Mouse (Mus musculus): ENCODE results near the gene Gpm6b.

Gene Gpm6b

DNA sequence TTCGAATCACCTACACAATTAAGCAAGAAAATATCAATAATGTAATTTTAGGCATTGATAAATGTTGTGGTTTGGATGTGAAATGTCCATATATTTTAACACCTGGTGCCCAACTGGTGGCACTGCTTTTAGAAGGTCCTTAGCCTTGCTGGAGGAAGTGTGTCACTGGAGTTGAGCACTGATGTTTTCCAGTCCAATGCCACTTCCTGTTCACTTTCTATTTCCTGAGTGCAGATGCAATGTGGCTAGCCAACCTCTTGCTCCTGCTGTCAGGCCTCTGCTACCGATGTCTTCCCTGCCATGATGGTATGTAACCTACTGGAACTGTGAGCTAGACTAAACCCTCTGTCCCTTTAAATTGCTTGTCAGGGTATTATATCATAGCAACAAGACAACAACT, 65.6 kb downstream of the Gpm6b start:
- peak; percentile 48 for DNase-seq (ENCODE audit: low read depth)

DNA sequence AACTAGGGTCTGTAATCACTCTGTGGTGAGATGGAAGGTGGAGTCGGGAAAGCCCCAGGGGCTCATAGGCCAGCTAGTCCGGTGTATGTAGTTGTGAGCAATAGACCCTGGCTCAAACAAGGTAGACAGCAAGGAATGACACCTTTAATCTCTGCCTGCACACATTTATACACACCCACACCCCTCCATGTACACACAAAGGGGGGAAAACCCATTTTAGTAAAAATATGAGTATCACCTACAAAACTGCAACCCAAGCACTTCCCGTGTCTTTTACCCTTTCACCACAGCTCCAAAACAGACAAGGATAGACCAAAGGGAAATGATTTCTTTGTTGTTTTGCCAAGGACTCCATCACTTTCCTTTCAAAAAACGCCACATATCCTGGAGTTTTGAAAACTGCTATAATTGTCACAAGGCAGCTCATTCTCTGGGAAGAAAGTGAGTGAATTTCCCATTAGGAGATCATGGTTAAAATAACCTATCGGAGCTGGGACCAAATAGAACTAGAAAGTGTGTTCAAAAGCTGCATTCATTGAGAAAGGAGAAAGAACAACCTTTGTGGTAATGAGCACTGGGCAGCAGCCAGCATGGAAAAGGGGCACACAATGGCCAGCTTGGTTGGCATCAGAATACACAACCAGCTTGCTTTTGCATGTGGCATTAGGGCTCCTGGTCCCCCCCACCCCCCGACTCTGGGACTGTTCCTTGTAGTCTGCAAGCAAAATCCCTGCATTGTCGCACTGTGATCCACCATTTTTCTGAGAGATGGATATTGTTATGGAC, 68.9 kb downstream of the Gpm6b start:
- DNase-seq (ENCODE audit: low read depth) = peak; percentile 29

DNA sequence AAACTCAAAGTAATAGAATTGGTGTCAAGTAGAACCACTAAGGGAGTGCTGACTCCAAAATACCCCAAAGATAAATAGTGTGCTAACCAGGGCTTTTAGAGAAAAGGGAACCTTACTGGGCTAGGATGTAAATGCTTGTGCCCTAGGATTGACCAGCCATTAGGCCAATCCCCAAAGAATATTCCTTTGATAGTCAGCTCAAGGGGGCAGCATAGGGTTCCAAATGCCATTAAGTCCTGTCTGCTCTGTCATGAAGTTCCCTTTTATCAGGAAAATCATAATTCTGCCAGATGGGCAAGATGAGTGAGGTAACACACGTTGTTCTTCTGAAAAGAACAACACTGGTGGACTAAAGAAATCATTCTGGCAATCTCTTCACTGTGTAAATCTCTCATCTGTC, 70.1 kb downstream of the Gpm6b start:
- DNase-seq (ENCODE audit: low read depth) = no peak

DNA sequence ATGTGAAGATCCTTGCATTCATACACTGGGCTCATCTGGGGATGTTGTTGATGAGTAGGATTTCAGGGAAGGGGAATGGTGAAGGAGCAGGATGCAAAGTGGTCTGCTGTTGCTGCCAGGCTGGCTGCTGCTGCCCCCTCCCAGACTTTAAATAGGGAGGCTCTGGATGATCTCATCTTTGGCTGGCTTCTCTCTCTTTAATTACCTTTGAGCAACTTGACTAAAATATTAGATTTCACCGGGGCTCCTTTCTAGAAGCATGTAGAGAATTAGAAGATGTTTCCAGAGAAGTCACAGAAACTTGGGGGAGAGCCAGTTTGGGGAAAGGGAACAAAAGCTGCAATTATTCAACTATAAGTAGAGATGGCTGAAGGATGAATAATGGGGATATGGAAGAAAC, 76.5 kb downstream of the Gpm6b start:
- no peak for DNase-seq (ENCODE audit: low read depth)

DNA sequence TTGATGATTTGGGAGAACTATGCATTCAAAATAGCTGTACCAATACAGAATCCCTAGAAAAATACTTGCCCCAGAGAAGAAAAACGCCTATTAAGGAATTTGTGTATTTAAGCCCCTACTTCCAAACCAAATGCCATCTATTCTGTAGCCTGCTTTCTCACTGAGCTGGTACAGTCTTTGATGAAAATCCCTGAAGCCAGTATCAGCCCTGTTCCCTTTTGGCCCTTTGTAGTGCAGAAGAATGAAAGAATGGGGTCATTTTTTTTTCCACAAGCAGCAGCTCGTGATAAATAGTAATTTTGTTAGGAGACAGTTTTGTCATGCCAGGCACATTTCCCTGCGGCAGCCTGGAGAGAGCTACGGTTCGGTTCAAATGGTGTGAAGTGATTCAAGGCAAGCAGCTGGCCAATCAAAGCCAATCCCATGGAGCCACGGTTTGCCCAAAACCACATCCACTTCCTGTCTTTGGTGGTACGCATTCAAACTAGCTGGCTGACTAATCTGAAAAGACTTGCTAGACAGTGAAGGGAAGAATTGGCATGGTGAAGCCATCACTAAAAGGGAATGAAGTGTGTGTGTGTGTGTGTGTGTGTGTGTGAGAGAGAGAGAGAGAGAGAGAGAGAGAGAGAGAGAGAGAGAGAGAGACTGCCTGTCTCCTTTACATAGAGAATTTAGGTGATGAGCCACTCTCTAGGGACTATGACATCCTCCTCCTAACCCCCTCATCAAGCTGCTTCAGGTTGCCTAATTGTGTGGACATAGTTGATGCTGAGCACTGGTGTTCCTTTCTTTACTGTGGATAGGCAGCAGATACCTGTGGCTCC, 78.1 kb downstream of the Gpm6b start:
- peak; percentile 67 for DNase-seq (ENCODE audit: low read depth)

DNA sequence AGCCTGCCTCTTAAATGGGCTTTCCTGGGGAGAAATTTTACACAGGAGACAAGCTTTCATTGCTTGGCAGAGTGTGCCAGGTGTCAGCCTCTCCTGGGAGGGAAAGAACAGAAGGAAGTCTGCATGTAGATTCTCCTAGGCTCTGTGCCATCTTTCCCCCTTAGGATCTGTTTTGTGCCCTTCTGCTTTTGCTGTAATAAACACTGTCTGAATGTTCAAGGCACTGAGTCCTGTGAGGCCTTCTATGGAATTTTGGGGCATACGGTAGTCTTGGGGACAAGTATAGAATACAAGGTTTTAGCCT, 78.6 kb downstream of the Gpm6b start:
- no peak for DNase-seq (ENCODE audit: low read depth)

DNA sequence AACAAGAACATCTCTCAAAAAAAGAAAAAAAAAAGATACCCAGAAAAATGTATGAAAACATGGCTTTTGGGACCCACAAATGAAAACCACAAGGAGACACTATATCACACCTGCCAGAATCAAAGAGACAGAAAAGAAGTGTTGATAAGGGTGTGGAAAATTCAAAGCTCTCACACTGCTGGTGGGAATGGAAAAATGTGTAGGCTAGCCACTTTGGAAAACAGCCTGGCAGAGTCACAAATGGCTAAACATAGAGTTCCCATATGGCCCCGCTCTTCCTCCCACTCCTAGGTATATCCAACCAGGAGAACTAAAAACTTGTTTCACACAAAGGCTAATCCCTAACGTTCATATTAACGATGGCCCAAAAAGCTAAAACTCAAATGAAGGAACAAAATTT, 84.5 kb downstream of the Gpm6b start:
- no peak for DNase-seq (ENCODE audit: low read depth)

DNA sequence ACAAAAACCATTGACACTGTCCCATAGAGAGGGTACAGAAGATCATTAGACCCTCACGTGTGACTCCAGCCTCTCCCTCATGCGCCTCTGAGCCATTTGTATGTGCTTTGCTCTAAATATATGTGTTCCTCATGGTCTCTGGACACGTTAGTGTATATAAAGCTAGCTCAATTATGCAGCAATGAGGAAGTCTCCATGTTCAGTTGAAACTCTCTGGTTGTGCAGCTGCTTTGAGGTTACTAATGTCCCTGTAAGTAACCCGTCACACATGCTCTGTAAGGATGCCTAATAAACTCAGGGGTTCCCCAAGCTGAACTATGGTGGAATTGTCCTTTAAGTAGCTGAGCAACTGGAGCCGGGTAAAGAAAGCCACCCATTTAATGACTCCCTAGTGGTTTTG, 88.9 kb downstream of the Gpm6b start:
- DNase-seq (ENCODE audit: low read depth) = no peak

DNA sequence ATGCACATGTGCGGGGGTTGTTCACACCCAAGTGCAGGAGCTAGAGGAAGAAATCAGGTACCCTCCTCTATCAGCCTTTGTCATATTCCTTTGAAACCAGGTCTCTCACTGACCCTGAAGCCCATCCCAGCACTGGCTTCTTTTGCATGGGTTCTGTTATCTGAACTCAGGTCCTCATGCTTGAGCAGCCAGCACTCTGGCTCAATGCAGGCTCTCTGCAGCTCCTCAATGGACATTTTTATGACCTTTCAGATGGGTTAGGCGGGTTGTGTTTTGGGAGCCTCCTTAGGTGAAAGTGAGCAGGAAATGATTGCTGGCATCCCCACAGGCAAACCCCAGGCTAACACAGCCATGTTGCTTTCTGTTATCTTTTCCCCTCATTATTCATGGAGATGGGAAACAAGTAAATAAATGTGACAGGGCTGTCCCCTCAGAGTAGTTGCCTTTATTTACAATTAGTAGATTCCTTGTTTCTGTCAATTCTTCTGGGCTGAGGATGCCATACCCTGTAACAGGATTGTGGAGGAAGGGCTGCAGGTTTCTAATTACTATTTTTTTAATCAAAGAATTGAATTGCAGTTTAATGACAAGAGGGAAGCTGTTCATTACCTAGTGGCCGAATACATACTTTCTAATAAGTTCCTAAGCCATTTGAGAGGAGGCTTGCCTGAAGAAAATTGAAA, 89.6 kb downstream of the Gpm6b start:
- DNase-seq (ENCODE audit: low read depth) = no peak

DNA sequence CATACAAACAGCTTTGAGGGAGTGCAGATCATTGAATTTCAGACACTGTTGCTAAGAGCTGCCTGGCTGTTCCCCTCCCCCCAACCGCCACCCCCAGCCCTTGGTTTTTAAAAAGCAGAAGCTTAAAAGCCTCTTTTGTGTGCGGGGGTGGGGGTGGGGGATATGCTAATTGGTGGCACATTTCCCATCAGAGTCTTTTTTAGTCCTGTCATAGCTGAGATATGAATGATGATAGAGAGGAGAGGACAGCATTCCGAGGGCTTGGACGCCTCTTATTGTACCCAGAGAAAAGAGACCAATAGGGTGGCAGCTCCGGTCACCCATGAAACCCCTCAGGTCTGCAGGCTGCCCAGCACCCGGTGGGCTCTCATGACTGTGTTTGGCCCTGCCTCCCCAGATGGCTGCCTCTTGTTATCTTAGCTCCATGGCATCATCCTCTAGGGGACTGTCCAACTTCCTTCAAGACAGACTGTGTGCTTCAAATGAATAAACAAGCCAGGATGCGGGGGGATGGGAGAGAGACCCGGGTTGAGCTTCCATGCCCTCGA, 90.3 kb downstream of the Gpm6b start:
- peak; percentile 32 for DNase-seq (ENCODE audit: low read depth)

DNA sequence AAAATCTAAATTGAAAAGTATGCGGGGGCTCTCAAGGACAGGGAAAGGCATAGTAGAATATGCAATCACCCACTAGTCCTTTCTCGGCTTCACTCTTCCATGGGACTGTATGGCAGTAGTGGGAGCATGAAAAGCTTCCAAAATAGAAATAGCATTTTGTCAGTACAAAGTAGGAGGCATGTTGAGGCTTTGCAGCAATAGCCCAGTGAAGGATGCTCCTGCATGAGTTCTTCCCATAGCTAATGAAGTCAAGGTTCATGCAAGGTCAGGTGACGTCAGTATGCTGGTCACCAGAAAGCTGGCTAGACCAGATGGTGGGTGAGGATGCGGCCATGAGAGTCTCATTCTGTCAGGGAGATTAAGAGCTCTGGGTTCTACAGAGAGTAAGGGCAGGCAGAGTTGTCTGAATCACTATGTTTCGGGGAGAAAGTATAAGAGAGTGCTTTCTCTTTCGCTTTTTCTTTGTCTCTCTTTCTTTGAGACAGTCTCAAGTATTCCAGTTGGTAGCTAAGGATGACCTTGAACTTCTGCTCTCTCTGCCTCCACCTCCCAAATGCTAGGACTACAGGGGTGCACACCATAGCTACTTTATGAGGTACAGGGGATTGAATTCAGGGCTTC, 95.9 kb downstream of the Gpm6b start:
- DNase-seq (ENCODE audit: low read depth) = peak; percentile 27

DNA sequence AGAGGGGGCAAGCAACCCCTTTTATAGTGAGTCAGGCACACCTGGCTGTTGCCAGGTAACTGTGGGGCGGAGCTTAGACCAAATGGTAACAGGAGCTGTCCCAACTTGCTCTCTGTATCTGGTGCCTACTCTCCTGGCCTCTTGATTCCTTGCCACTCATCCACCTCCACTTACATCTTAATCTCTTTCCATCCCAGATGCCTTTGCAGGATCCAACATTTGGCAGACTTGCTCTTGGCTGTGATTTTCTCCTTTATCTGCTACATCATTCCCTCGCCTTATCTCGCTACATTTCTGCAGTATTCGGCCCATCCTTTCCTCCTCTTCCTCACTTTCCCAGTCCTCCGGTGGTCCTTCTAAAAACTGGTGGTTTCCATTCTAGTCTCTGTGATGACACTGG, 99.6 kb downstream of the Gpm6b start:
- no peak for DNase-seq (ENCODE audit: low read depth)

DNA sequence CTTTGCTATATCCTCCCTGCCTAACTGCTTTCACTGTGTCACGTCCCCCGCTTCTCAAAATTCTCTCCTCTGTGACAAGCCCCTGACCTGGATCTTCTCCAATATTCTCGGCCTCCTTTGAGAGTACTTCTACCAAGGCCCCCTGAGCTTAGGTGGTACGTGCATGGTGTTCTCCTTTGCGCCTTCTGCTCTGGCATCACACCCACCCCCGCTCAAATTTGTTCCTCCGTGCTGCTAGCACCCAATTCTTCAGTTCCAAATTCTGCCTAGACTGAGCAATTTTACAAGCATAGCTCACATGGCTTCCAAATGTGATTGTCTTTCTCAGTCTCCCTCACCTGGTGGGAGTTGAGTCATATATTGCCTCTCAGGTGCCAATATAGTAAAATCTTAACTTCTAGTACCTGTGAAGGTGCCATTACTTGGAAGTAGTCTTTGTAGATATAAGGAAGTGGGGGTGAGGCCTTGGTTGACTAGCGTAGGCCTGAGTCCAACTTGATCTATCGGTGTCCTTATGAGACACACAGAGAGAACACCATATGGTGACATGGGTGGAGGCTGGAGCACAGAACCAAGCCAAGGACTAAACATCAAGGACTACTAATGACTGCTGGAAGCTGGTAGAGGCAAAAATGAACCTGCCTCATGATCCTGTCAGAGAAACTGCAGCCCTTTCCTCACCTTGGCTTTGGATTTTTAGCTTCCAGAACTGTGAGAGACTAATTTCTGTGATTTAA, 100.2 kb downstream of the Gpm6b start:
- DNase-seq (ENCODE audit: low read depth) = no peak

DNA sequence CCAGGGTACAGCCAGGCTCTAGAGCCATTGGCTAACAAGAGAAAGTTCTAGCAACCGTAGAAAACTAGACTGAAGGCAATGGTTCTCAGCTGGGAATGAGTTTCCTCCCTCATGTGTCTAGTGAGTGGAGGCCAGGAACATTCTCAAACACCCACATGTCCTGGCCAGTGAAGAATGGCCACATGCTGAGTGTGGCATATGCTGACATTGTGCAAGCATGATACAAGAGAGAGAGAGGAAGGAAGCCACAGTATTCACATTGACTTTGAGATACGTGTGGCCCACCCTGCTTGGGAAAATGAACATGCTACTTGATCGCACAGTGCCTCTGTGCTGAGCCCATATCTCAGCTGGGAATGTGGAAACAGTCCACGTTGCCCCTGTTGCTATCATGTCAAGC, 101.2 kb downstream of the Gpm6b start:
- no peak for DNase-seq (ENCODE audit: low read depth)

DNA sequence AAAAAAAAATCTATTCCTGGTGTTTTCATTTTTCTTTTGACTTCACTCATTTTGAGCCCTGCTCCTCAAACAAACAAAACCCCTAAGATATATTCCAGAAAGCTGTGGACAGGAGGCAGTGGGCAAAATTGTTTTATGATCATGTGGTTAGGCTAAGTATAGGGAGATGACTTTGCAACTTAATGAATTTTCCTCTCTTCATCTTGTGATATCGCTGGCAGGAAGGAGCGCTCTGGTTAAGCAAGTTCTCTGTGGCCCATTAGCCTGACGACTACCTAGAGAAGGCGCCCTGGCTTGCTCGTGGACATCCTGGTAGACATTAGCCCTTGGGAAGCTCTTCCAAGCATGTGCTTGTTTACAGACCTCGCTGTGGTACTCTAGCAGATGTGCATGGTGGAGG, 103.1 kb downstream of the Gpm6b start:
- no peak for DNase-seq (ENCODE audit: low read depth)

DNA sequence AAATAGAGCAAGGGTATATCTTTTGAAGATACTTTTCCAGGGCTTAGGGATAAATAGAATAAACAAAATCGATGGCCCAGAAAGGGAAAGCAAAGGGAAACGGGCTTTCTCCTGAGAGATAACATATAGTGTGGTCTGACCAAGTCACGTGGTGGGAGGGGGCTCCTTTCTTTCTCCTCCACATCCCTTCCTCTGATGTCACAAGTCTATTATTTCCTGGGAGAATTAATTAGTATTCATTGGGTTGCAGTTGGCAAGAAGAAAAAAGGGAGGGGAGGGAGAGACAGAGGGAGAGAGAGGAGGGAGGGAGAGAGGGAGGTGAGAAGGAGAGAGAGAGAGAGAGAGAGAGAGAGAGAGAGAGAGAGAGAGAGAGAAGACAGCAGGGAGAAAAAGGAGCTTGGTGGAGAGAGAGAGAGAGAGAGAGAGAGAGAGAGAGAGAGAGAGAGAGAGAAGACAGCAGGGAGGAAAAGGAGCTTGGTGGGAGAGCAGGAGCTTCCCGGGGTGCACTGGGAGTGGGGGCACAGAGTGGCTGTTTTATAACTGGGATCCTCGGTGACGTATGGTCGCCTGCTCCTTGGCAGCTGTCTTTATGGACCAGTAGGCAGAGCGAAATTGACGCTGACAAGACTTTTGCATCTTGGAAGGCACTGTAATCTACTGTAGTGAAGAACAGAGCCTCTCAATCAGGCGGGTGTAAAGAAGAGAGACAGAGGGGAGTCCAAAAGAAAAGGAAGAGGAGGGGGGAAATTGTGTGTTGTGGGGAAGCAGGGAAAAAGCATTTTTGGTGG, 105.7 kb downstream of the Gpm6b start:
- DNase-seq (ENCODE audit: low read depth) = no peak

DNA sequence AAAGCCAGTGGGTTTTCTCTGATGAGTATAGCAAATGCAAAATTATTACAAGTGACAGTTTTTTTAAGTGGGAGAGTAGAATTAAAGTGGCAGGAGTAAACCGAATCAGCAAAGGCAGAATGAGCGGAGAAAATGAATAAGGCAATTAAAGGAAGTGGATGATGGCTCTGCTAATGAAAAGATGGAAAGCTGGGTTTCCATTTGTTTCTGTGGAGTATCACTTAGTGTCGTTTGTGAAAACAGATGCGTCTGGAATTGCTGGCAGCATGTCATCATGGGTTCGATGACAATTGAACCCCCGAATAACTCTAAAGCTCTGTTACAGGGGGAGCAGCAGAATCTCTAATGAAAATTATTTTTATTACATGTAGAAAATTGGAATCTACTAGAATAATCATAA, 109.4 kb downstream of the Gpm6b start:
- no peak for DNase-seq (ENCODE audit: low read depth)

DNA sequence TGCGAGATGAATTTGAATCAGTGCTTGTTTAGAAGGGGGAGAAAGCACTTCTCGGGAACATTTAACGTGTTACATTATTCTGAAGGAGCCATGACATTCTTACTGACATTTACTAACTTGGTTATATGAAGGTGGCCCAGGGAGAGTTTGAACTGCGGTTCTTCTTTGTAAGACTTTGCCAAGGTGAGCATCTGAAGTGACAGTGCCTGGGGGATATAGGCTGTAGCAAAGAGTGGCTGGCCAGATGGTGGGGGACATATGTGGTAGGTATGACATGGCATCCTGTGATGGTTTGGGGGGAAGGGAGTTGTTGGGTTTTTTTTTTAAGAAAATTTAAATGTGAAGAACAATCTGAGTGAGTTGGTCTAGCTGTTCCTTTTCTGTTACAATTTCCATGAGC, 109.9 kb downstream of the Gpm6b start:
- no peak for DNase-seq (ENCODE audit: low read depth)

DNA sequence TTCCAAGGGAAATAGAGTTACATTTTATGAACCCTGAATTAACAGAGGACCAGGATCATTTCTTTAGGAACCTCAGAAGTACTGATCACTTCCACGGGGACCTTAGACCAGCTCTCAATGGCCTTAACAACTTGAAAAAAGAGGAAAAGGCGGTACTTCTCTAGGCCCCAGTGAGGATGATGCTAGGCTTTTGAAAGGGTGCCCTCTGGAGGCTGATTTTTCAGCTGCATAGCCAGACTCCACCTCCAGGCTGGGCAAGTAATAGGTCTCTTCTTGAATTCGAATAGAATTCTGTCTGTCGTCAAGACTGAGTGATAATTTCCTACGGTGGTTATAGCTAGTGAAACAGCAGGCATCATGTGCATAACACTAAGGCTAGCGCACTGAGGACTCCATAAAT, 113.1 kb downstream of the Gpm6b start:
- peak; percentile 78 for DNase-seq (ENCODE audit: low read depth)

DNA sequence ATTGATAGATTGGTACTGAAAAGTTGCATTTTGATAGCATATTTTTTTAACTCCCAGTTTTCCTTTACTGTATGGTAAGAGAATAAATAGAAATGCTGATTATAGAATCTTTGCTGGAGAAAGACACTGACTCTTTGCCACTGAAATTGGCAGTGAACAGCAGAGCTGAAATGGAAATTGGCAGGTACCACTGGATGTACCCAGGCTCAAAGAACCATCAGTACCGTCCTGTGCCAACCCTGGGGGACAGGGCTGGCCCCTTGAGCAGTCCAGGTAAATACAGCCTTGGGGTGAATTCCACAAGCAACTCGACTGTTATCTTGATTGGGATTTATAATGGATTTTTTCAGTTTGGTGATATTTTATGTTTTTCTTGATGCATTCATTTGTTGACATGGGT, 114.7 kb downstream of the Gpm6b start:
- no peak for DNase-seq (ENCODE audit: low read depth)

DNA sequence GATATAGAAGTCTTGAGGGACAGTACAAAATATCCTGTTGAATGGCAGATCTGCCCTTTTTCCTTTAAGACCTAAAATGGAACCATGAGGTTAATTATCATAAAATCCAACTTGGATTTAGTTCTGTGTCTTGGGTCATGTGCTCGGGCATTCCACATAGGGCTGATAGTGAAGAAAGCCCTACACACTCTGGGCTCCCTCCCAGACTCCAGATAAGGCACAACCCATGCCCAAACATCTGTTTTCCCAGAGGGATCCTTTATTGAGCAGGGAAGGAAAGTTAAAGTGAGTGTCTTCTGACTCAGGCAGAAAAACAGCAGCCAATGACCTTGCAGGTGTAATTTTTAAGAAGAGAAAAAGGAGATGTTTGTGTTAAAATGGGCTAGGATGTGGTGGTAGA, 116.2 kb downstream of the Gpm6b start:
- no peak for DNase-seq (ENCODE audit: low read depth)
